ENCODE assay signal across 15 mouse cellular contexts in the genomic region with DNA sequence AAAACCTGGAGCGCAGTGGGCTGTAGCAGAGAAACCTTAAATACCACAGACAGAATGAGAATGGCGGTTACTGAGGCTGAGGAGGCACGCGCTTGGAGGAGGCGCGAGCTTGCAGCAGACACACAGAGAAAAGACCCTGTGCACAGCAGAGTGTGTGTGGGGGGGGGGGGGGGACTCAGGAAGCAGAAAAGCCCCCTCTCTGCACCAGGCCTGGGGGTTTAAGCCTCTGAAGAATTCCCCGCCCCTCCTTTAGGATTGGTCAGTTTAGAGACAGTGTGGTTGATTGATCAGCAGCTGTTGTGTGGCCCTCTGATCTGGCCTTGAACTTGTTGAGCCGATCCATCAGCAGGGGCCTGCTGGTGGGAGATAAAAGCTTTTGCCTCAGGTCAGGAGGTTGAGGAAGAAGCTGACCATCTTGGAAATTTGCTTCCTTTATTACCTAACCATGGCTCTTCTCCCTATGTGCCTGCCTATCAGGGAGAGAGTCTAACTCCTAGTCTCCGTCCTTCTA.
DNase-seq lines count a peak whose midpoint lies in the region; ATAC-seq lines count a peak whose summit lies in the region.
"Had no signal": no experiment of that assay in that cellular context is flagged by ENCODE, and none has a peak within 500 bp of the region (broad histone marks: within the 10 kb centered on the region; RNA-seq: fewer than 3 reads in every experiment).

No protein-coding gene starts in this region.

- no peaks in the 10 kb centered on the region for H3K9me3 ChIP-seq in heart, embryonic 10.5 days
- no peaks in the 10 kb centered on the region for H3K9me3 ChIP-seq in forebrain, embryonic 16.5 days (ENCODE audit: control insufficient read depth, low read length)
- no peaks in the 10 kb centered on the region for H3K9me3 ChIP-seq in midbrain, embryonic 16.5 days (replicated peaks; ENCODE audit: control insufficient read depth, low read length, poor library complexity, severe bottlenecking)
- H3K9me3 ChIP-seq: lung, embryonic 15.5 days had no signal

- peak overlapping the region; percentile 33; the same call in 1 of the 2 replicates for H3K4me3 ChIP-seq in heart, embryonic 10.5 days
- no peak overlapping the region for H3K4me3 ChIP-seq in forebrain, embryonic 16.5 days (replicated peaks; ENCODE audit: low read length)
- H3K4me3 ChIP-seq in midbrain, embryonic 16.5 days (ENCODE audit: low read depth, low read length), result no peak overlapping the region
- H3K4me3 ChIP-seq: gastrocnemius, adult 2 months; left cerebral cortex, adult 2 months; lung, embryonic 15.5 days; megakaryocyte, embryonic 14.5 days had no signal

- intact Hi-C loops in heart, postnatal 36 days (cut with DNase I), result no loop called here
- intact Hi-C loops in left cerebral cortex, postnatal 25 days (cut with DNase I), result no loop called here

- H3K27me3 ChIP-seq in heart, embryonic 10.5 days (ENCODE audit: insufficient read depth, poor library complexity, severe bottlenecking), result peaks cover 38% of the 10 kb centered on the region
- H3K27me3 ChIP-seq in forebrain, embryonic 16.5 days (replicated peaks; ENCODE audit: control insufficient read depth, insufficient read depth, low read length), result no peaks in the 10 kb centered on the region
- no peaks in the 10 kb centered on the region; the same call in 1 of the 2 replicates for H3K27me3 ChIP-seq in midbrain, embryonic 16.5 days (ENCODE audit: control insufficient read depth, insufficient read depth, low read depth, low read length)
- H3K27me3 ChIP-seq: lung, embryonic 15.5 days; megakaryocyte, embryonic 14.5 days had no signal

- WGBS in heart, embryonic 10.5 days, result 25% methylated on average over 9 of the region's 9 CpGs
- 28% methylated on average over 9 of the region's 9 CpGs for WGBS in forebrain, embryonic 16.5 days
- 26% methylated on average over 8 of the region's 9 CpGs for WGBS in midbrain, embryonic 16.5 days

- H3K9ac ChIP-seq in forebrain, embryonic 16.5 days (replicated peaks; ENCODE audit: low read depth, low read length), result no peak overlapping the region
- H3K9ac ChIP-seq in midbrain, embryonic 16.5 days (ENCODE audit: low read depth, low read length), result no peak overlapping the region
- H3K9ac ChIP-seq: lung, embryonic 15.5 days had no signal

- H3K27ac ChIP-seq in heart, embryonic 10.5 days, result no peak overlapping the region
- H3K27ac ChIP-seq in forebrain, embryonic 16.5 days (ENCODE audit: low read length), result no peak overlapping the region
- H3K27ac ChIP-seq in midbrain, embryonic 16.5 days (ENCODE audit: low read length), result no peak overlapping the region
- H3K27ac ChIP-seq: gastrocnemius, adult 2 months; left cerebral cortex, adult 2 months; lung, embryonic 15.5 days had no signal

- 0 out of 2 replicates have a peak, but pooled peaks have one; percentile 14 for ATAC-seq in forebrain, embryonic 16.5 days
- ATAC-seq in midbrain, embryonic 16.5 days, result no peak

- no peak for DNase-seq in heart, embryonic 10.5 days (ENCODE audit: low spot score)
- no peak for DNase-seq in heart, postnatal 36 days
- peak; percentile 90 for DNase-seq in R1 (ENCODE audit: low read depth, low spot score)
- DNase-seq in adrenal gland, adult (ENCODE audit: inconsistent age in 2 of 2, low spot score in 1 of 2), result no peak
- no peak for DNase-seq in left cerebral cortex, postnatal 25 days (ENCODE audit: low spot score in 2 of 2)
- no peak for DNase-seq in spleen, postnatal 14 days (ENCODE audit: low spot score in 2 of 2)
- DNase-seq: cerebellum, postnatal 36 days; gastrocnemius, adult 2 months; kidney, postnatal 25 days; thymus, postnatal 25 days had no signal

- no peak overlapping the region for H3K4me2 ChIP-seq in forebrain, embryonic 16.5 days (ENCODE audit: low read length)
- H3K4me2 ChIP-seq in midbrain, embryonic 16.5 days (ENCODE audit: low read length), result 0 out of 2 replicates have a peak overlapping the region, but pooled peaks have one; percentile 15
- H3K4me2 ChIP-seq: lung, embryonic 15.5 days had no signal

- no peaks in the 10 kb centered on the region for H3K36me3 ChIP-seq in heart, embryonic 10.5 days
- no peaks in the 10 kb centered on the region for H3K36me3 ChIP-seq in forebrain, embryonic 16.5 days (ENCODE audit: control insufficient read depth, insufficient read depth)
- no peaks in the 10 kb centered on the region for H3K36me3 ChIP-seq in midbrain, embryonic 16.5 days (ENCODE audit: control insufficient read depth, insufficient read depth, low read length)
- H3K36me3 ChIP-seq: lung, embryonic 15.5 days had no signal

- H3K4me1 ChIP-seq in heart, embryonic 10.5 days, result peaks cover 32% of the 10 kb centered on the region
- peaks cover 4% of the 10 kb centered on the region; the same call in 1 of the 2 replicates for H3K4me1 ChIP-seq in forebrain, embryonic 16.5 days (replicated peaks; ENCODE audit: control insufficient read depth, insufficient read depth, low read length)
- no peaks in the 10 kb centered on the region; the same call in 1 of the 2 replicates for H3K4me1 ChIP-seq in midbrain, embryonic 16.5 days (ENCODE audit: control insufficient read depth, insufficient read depth, low read length)
- H3K4me1 ChIP-seq: megakaryocyte, embryonic 14.5 days had no signal
